Mouse (Mus musculus) liver, postnatal 0 days (tissue): ENCODE data around the gene Prima1. TPM values are rescaled to one million over a fixed set of nuclear protein-coding genes. Genes with fewer than 3 reads are reported as not detected.
A peak's percentile ranks its signal among the peaks of the same experiment; 100 is the strongest.

Experiments used
- ATAC-seq: fragments of 200-750 bp; cut with Nextera tagmentation; 2 replicates; pipeline ENCODE4 v1.8.0; 2017; ENCODE audit warnings: mild to moderate bottlenecking, moderate library complexity
- DNase-seq: peaks from one replicate; pipeline ENCODE4 v3.0.0-alpha.2; 2016
- H3K27ac ChIP-seq: fragments of 300-500 bp; sonication (generic); 2 replicates; pipeline ENCODE4 v1.5.1; 2014; ENCODE audit warnings: antibody characterized with exemption, moderate library complexity, mild to moderate bottlenecking, low read depth
- H3K27me3 ChIP-seq: fragments of 300-500 bp; sonication (generic); 2 replicates; pipeline ENCODE4 v1.6.1; 2014; ENCODE audit warnings: low read length, control low read depth, mixed read lengths; ENCODE audit not compliant: insufficient read depth
- H3K36me3 ChIP-seq: fragments of 300-500 bp; sonication (generic); replicated peaks from 2 replicates; pipeline ENCODE4 v1.6.1; 2014; ENCODE audit warnings: mild to moderate bottlenecking, control low read depth, low read length, moderate library complexity, mixed read lengths; ENCODE audit not compliant: insufficient read depth
- H3K4me1 ChIP-seq: fragments of 300-500 bp; sonication (generic); 2 replicates; pipeline ENCODE4 v1.6.1; 2014; ENCODE audit warnings: antibody characterized with exemption, mild to moderate bottlenecking, control low read depth; ENCODE audit not compliant: insufficient read depth
- H3K4me2 ChIP-seq: fragments of 300-500 bp; sonication (generic); 2 replicates; pipeline ENCODE4 v1.6.1; 2014; ENCODE audit warnings: low read depth, mild to moderate bottlenecking, low read length, moderate library complexity, mixed read lengths
- H3K4me3 ChIP-seq: fragments of 300-500 bp; sonication (generic); 2 replicates; pipeline ENCODE4 v1.5.1; 2014; ENCODE audit warnings: low read depth, low read length
- H3K9ac ChIP-seq: fragments of 300-500 bp; sonication (generic); replicated peaks from 2 replicates; pipeline ENCODE4 v1.6.1; 2014; ENCODE audit warnings: mild to moderate bottlenecking, moderate library complexity
- H3K9me3 ChIP-seq: fragments of 300-500 bp; sonication (generic); 2 replicates; pipeline ENCODE4 v1.6.1; 2016; ENCODE audit warnings: mild to moderate bottlenecking, control low read depth, low read length, mixed read lengths
- CTCF ChIP-seq: sonication (generic); IDR thresholded peaks from 2 replicates; pipeline ENCODE4 v1.5.1; 2016; ENCODE audit warnings: antibody characterized with exemption, low read depth
- EP300 ChIP-seq: IDR thresholded peaks from 2 replicates; pipeline ENCODE4 v1.6.1; 2016; ENCODE audit warnings: antibody characterized with exemption, low read depth, mild to moderate bottlenecking
- WGBS: fragments of 180-500 bp; shearing (Covaris S2); extraction: QIAGEN DNeasy Blood & Tissue Kit; methylation state at CpG from one replicate; pipeline ENCODE4 v1.1.7; 2014; ENCODE audit not compliant: insufficient replicate concordance; 5-methylcytosine and 5-hydroxymethylcytosine counted together
- polyA plus RNA-seq: library from polyadenylated mRNA; unstranded; fragments of >200 nt; fragmentation: Nextera tagmentation; extraction: Ambion mirVana; gene quantifications from 2 replicates; pipeline ENCODE4 v1.2.1, GENCODE M21; 2015

Prima1 gene
- not detected in 2 replicates for polyA plus RNA-seq

DNA sequence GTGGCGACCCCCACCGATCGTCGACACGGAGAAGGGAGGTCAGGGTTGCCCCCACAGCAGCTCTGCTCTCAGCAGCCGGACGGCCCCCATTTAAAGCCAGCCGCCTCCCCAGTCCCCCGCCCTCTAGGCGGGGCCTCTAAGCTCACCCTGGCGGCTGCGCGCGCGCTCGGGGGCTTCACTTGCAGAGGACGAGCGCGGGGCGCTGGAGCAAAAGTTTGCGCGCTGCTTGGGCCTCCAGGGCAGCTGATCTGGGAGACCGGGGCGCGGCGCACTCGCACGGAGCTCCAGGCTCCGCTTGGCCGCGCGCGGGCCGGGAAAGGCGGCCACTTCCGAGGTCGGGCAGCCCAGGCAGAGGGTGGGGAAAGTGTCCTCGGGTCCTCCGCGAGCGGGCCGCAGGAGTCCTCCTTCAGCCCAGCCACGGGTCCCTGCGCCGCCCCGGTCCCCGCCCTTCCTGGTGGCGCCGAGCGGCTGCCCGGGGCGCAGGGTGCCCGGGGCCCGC lies at the start of gene Prima1:
TSS of gene Prima1 (minus strand) at position 68 of the 499 bp plus-strand sequence.
- Histone ChIP-seq H3K36me3 (no peaks in the 10 kb centered on the region), H3K9ac (no peak within 1 kb of the TSS; the same call in 1 of the 2 replicates), H3K4me1 (no peaks in the 10 kb centered on the region), H3K27ac (no peak within 1 kb of the TSS), H3K4me2 (peak within 1 kb of the TSS; percentile 72), H3K27me3 (peaks cover 40% of the 10 kb centered on the region), H3K9me3 (no peaks in the 10 kb centered on the region), H3K4me3 (peak within 1 kb of the TSS; percentile 44)
- peak; percentile 25; the same call in 1 of the 2 replicates for ATAC-seq
- TF ChIP-seq EP300 = no peak
- no peak for TF ChIP-seq CTCF
- under 1% methylated on average over 42 of the region's 54 CpGs for WGBS
- peak; percentile 24 for DNase-seq

- no peak for DNase-seq
Observed at GRCm38 (mm10) chr12:103287276-103287675, 45.3 kb upstream of the Prima1 start.

GRCm38 (mm10) chr12:103283411-103283810 lies 41.5 kb upstream of the Prima1 start:
- H3K4me3 ChIP-seq = no peak overlapping the region
- no peak overlapping the region for H3K27ac ChIP-seq
- TF ChIP-seq EP300 = no peak
- no peak for TF ChIP-seq CTCF
- ATAC-seq = no peak
- H3K4me2 ChIP-seq = no peak overlapping the region
- no peaks in the 10 kb centered on the region for H3K4me1 ChIP-seq
- DNase-seq = no peak
- H3K9ac ChIP-seq = no peak overlapping the region
- H3K27me3 ChIP-seq = no peaks in the 10 kb centered on the region
- no peaks in the 10 kb centered on the region for H3K36me3 ChIP-seq
- no peaks in the 10 kb centered on the region for H3K9me3 ChIP-seq
- 72% methylated on average over 3 of the region's 3 CpGs for WGBS

More at GRCm38 (mm10) chr12:103287276-103287675, 45.3 kb upstream of the Prima1 start:
- no peaks in the 10 kb centered on the region for H3K4me1 ChIP-seq
- TF ChIP-seq CTCF = no peak
- TF ChIP-seq EP300 = no peak
- H3K4me3 ChIP-seq = no peak overlapping the region
- ATAC-seq = no peak
- no peak overlapping the region for H3K27ac ChIP-seq
- no peak overlapping the region for H3K4me2 ChIP-seq
- H3K9ac ChIP-seq = no peak overlapping the region
- no peaks in the 10 kb centered on the region for H3K9me3 ChIP-seq
- no peaks in the 10 kb centered on the region for H3K36me3 ChIP-seq
- 45% methylated on average over 4 of the region's 4 CpGs for WGBS
- H3K27me3 ChIP-seq = no peaks in the 10 kb centered on the region

DNA sequence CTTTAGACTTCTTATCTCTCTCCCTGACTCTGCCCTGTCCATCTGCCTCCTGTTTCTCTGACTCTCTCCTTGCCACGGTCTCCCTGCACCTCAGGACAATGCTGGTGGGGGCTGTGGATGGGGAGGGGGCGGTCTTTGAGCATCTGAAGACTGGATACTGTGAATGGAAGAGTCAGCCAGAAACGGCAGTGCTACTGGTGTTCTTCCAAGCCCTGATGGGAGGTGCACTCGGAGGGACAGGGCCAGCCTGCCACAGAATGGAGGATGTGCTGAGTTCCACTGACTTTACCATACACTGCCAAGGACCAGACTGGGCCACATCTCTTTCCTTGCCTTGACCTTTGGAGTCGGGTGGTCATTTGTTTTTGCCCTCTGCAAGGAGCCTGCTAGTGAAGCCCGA lies 41.0 kb upstream of the Prima1 start:
- Histone ChIP-seq H3K36me3 (no peaks in the 10 kb centered on the region), H3K27ac (no peak overlapping the region), H3K4me1 (no peaks in the 10 kb centered on the region), H3K4me3 (no peak overlapping the region), H3K9me3 (no peaks in the 10 kb centered on the region), H3K9ac (no peak overlapping the region), H3K27me3 (no peaks in the 10 kb centered on the region), H3K4me2 (no peak overlapping the region)
- TF ChIP-seq CTCF (no peak), EP300 (no peak)
- WGBS = 62% methylated on average over 6 of the region's 6 CpGs
- no peak for DNase-seq
- ATAC-seq = no peak

- H3K36me3 ChIP-seq = no peaks in the 10 kb centered on the region
- TF ChIP-seq EP300 (peak; percentile 19; the same call in 1 of the 2 replicates), CTCF (no peak)
- no peaks in the 10 kb centered on the region for H3K27me3 ChIP-seq
- H3K4me2 ChIP-seq = no peak overlapping the region
- ATAC-seq (peak; percentile 96), DNase-seq (peak; percentile 64)
- H3K9ac ChIP-seq = no peak overlapping the region
- no peak overlapping the region for H3K4me3 ChIP-seq
- 44% methylated on average over 4 of the region's 4 CpGs for WGBS
- H3K27ac ChIP-seq = no peak overlapping the region
- no peaks in the 10 kb centered on the region for H3K9me3 ChIP-seq
- no peaks in the 10 kb centered on the region for H3K4me1 ChIP-seq
Observed at GRCm38 (mm10) chr12:103281912-103282311, 40.0 kb upstream of the Prima1 start.

GRCm38 (mm10) chr12:103281491-103281890 lies 39.5 kb upstream of the Prima1 start:
- no peak overlapping the region for H3K4me3 ChIP-seq
- H3K36me3 ChIP-seq = no peaks in the 10 kb centered on the region
- H3K4me1 ChIP-seq = no peaks in the 10 kb centered on the region
- no peak overlapping the region for H3K9ac ChIP-seq
- no peaks in the 10 kb centered on the region for H3K27me3 ChIP-seq
- no peak for TF ChIP-seq EP300
- no peak for TF ChIP-seq CTCF
- H3K4me2 ChIP-seq = no peak overlapping the region
- 41% methylated on average over 2 of the region's 2 CpGs for WGBS
- no peak for DNase-seq
- H3K27ac ChIP-seq = no peak overlapping the region
- H3K9me3 ChIP-seq = no peaks in the 10 kb centered on the region
- peak; percentile 55; the same call in 1 of the 2 replicates for ATAC-seq
